Mouse (Mus musculus): ENCODE measurements at regions not wholly inside any gene's neighbourhood (a gene's known extent, or its start where the extent isn't known, plus 50 kb on each side); places are given as distances from the start of the nearest gene placed in this dataset.

- no peak for ATAC-seq (replicated peaks in 1 of 2; ENCODE audit: insufficient read depth in 1 of 2, low FRiP score in 2 of 2, low TSS enrichment in 1 of 2, low read depth in 1 of 2, poor library complexity in 2 of 2, severe bottlenecking in 2 of 2)
Observed at GRCm38 (mm10) chr3:143614895-143615294, 590.1 kb downstream of the Lmo4 start.

GRCm38 (mm10) chr3:143614004-143614403, 591.0 kb downstream of the Lmo4 start:
- ATAC-seq (replicated peaks in 1 of 2; ENCODE audit: insufficient read depth in 1 of 2, low FRiP score in 2 of 2, low TSS enrichment in 1 of 2, low read depth in 1 of 2, poor library complexity in 2 of 2, severe bottlenecking in 2 of 2): no peak

GRCm38 (mm10) chr3:143609673-143610072, 595.3 kb downstream of the Lmo4 start:
- ATAC-seq (replicated peaks in 1 of 2; ENCODE audit: insufficient read depth in 1 of 2, low FRiP score in 2 of 2, low TSS enrichment in 1 of 2, low read depth in 1 of 2, poor library complexity in 2 of 2, severe bottlenecking in 2 of 2): no peak

- ATAC-seq (replicated peaks in 1 of 2; ENCODE audit: insufficient read depth in 1 of 2, low FRiP score in 2 of 2, low TSS enrichment in 1 of 2, low read depth in 1 of 2, poor library complexity in 2 of 2, severe bottlenecking in 2 of 2): peak; percentile 73 to 83
Observed at GRCm38 (mm10) chr3:143599120-143599519, 605.9 kb downstream of the Lmo4 start.

- no peak for ATAC-seq (replicated peaks in 1 of 2; ENCODE audit: insufficient read depth in 1 of 2, low FRiP score in 2 of 2, low TSS enrichment in 1 of 2, low read depth in 1 of 2, poor library complexity in 2 of 2, severe bottlenecking in 2 of 2)
Observed at GRCm38 (mm10) chr3:143596949-143597593, 607.9 kb downstream of the Lmo4 start.

GRCm38 (mm10) chr3:143596011-143596683, 608.9 kb downstream of the Lmo4 start:
- no peak for ATAC-seq (replicated peaks in 1 of 2; ENCODE audit: insufficient read depth in 1 of 2, low FRiP score in 2 of 2, low TSS enrichment in 1 of 2, low read depth in 1 of 2, poor library complexity in 2 of 2, severe bottlenecking in 2 of 2)

- ATAC-seq (replicated peaks in 1 of 2; ENCODE audit: insufficient read depth in 1 of 2, low FRiP score in 2 of 2, low TSS enrichment in 1 of 2, low read depth in 1 of 2, poor library complexity in 2 of 2, severe bottlenecking in 2 of 2): no peak
Observed at GRCm38 (mm10) chr3:143595081-143595480, 609.9 kb downstream of the Lmo4 start.

GRCm38 (mm10) chr3:143594676-143595075, 610.3 kb downstream of the Lmo4 start:
- no peak for ATAC-seq (replicated peaks in 1 of 2; ENCODE audit: insufficient read depth in 1 of 2, low FRiP score in 2 of 2, low TSS enrichment in 1 of 2, low read depth in 1 of 2, poor library complexity in 2 of 2, severe bottlenecking in 2 of 2)

GRCm38 (mm10) chr3:143586653-143587052, 618.4 kb downstream of the Lmo4 start:
- ATAC-seq (replicated peaks in 1 of 2; ENCODE audit: insufficient read depth in 1 of 2, low FRiP score in 2 of 2, low TSS enrichment in 1 of 2, low read depth in 1 of 2, poor library complexity in 2 of 2, severe bottlenecking in 2 of 2): no peak

- ATAC-seq (replicated peaks in 1 of 2; ENCODE audit: insufficient read depth in 1 of 2, low FRiP score in 2 of 2, low TSS enrichment in 1 of 2, low read depth in 1 of 2, poor library complexity in 2 of 2, severe bottlenecking in 2 of 2): no peak
Observed at GRCm38 (mm10) chr3:143584692-143585603, 620.1 kb downstream of the Lmo4 start.

- no peak for ATAC-seq (replicated peaks in 1 of 2; ENCODE audit: insufficient read depth in 1 of 2, low FRiP score in 2 of 2, low TSS enrichment in 1 of 2, low read depth in 1 of 2, poor library complexity in 2 of 2, severe bottlenecking in 2 of 2)
Observed at GRCm38 (mm10) chr3:143576338-143577007, 628.5 kb downstream of the Lmo4 start.

- ATAC-seq (replicated peaks in 1 of 2; ENCODE audit: insufficient read depth in 1 of 2, low FRiP score in 2 of 2, low TSS enrichment in 1 of 2, low read depth in 1 of 2, poor library complexity in 2 of 2, severe bottlenecking in 2 of 2): no peak
Observed at GRCm38 (mm10) chr3:143575737-143576136, 629.3 kb downstream of the Lmo4 start.

GRCm38 (mm10) chr3:143574035-143574864, 630.8 kb downstream of the Lmo4 start:
- no peak for ATAC-seq (replicated peaks in 1 of 2; ENCODE audit: insufficient read depth in 1 of 2, low FRiP score in 2 of 2, low TSS enrichment in 1 of 2, low read depth in 1 of 2, poor library complexity in 2 of 2, severe bottlenecking in 2 of 2)

GRCm38 (mm10) chr3:143569930-143570329, 635.1 kb downstream of the Lmo4 start:
- no peak for ATAC-seq (replicated peaks in 1 of 2; ENCODE audit: insufficient read depth in 1 of 2, low FRiP score in 2 of 2, low TSS enrichment in 1 of 2, low read depth in 1 of 2, poor library complexity in 2 of 2, severe bottlenecking in 2 of 2)

GRCm38 (mm10) chr3:143565067-143565466, 640.0 kb downstream of the Lmo4 start:
- ATAC-seq (replicated peaks in 1 of 2; ENCODE audit: insufficient read depth in 1 of 2, low FRiP score in 2 of 2, low TSS enrichment in 1 of 2, low read depth in 1 of 2, poor library complexity in 2 of 2, severe bottlenecking in 2 of 2): no peak

- no peak for ATAC-seq (replicated peaks in 1 of 2; ENCODE audit: insufficient read depth in 1 of 2, low FRiP score in 2 of 2, low TSS enrichment in 1 of 2, low read depth in 1 of 2, poor library complexity in 2 of 2, severe bottlenecking in 2 of 2)
Observed at GRCm38 (mm10) chr3:143542811-143543210, 661.0 kb upstream of the Pkn2 start.

GRCm38 (mm10) chr3:143527982-143528381, 646.2 kb upstream of the Pkn2 start:
- no peak for ATAC-seq (replicated peaks in 1 of 2; ENCODE audit: insufficient read depth in 1 of 2, low FRiP score in 2 of 2, low TSS enrichment in 1 of 2, low read depth in 1 of 2, poor library complexity in 2 of 2, severe bottlenecking in 2 of 2)

All from hematopoietic stem cell, adult 5-6 weeks (primary cell).